In genomic region chr6:140767237-140767636, GRCm38 (mm10) we compare ENCODE assay signal across 16 mouse cellular contexts. TPM values are rescaled to one million over a fixed set of nuclear protein-coding genes. Genes with fewer than 3 reads are reported as not detected.
DNase-seq lines count a peak whose midpoint lies in the region; ATAC-seq lines count a peak whose summit lies in the region.
"Had no signal": no experiment of that assay in that cellular context is flagged by ENCODE, and none has a peak within 500 bp of the region (broad histone marks: within the 10 kb centered on the region; RNA-seq: fewer than 3 reads in every experiment).

No protein-coding gene starts in this region.

- H3K9ac ChIP-seq in lung, embryonic 15.5 days = no peak overlapping the region
- no peak overlapping the region for H3K9ac ChIP-seq in hindbrain, embryonic 13.5 days
- H3K9ac ChIP-seq in kidney, embryonic 15.5 days = no peak overlapping the region
- H3K9ac ChIP-seq: embryonic facial prominence, embryonic 13.5 days; forebrain, embryonic 15.5 days had no signal

- H3K36me3 ChIP-seq in lung, embryonic 15.5 days = no peaks in the 10 kb centered on the region
- H3K36me3 ChIP-seq in hindbrain, embryonic 13.5 days = no peaks in the 10 kb centered on the region
- H3K36me3 ChIP-seq in splenic B cell, adult 2 months (ENCODE audit: control insufficient read depth, insufficient read depth, low read length, poor library complexity, severe bottlenecking) = no peaks in the 10 kb centered on the region
- no peaks in the 10 kb centered on the region for H3K36me3 ChIP-seq in kidney, embryonic 15.5 days
- H3K36me3 ChIP-seq: embryonic facial prominence, embryonic 13.5 days; forebrain, embryonic 15.5 days had no signal

- no peak overlapping the region for H3K4me3 ChIP-seq in lung, embryonic 15.5 days
- H3K4me3 ChIP-seq in hindbrain, embryonic 13.5 days = no peak overlapping the region
- no peak overlapping the region for H3K4me3 ChIP-seq in kidney, embryonic 15.5 days (replicated peaks)
- H3K4me3 ChIP-seq: embryonic facial prominence, embryonic 13.5 days; forebrain, embryonic 15.5 days had no signal

- no peak overlapping the region for H3K4me2 ChIP-seq in lung, embryonic 15.5 days
- H3K4me2 ChIP-seq in hindbrain, embryonic 13.5 days = no peak overlapping the region
- no peak overlapping the region for H3K4me2 ChIP-seq in kidney, embryonic 15.5 days
- H3K4me2 ChIP-seq: embryonic facial prominence, embryonic 13.5 days; forebrain, embryonic 15.5 days had no signal

- 0 out of 2 replicates have a peak, but pooled peaks cover 5% of the 10 kb centered on the region for H3K4me1 ChIP-seq in lung, embryonic 15.5 days
- H3K4me1 ChIP-seq in hindbrain, embryonic 13.5 days (replicated peaks) = peaks cover 20% of the 10 kb centered on the region
- peaks cover 13% of the 10 kb centered on the region; the same call in 1 of the 2 replicates for H3K4me1 ChIP-seq in kidney, embryonic 15.5 days

- no peaks in the 10 kb centered on the region for H3K9me3 ChIP-seq in lung, embryonic 15.5 days
- no peaks in the 10 kb centered on the region for H3K9me3 ChIP-seq in hindbrain, embryonic 13.5 days
- H3K9me3 ChIP-seq in kidney, embryonic 15.5 days (replicated peaks) = no peaks in the 10 kb centered on the region
- H3K9me3 ChIP-seq: embryonic facial prominence, embryonic 13.5 days; forebrain, embryonic 15.5 days had no signal

- no peak for ATAC-seq in lung, embryonic 15.5 days (ENCODE audit: borderline replicate concordance, extremely low read depth, low FRiP score, low TSS enrichment)
- no peak for ATAC-seq in hindbrain, embryonic 13.5 days (ENCODE audit: low FRiP score)
- ATAC-seq in kidney, embryonic 15.5 days (replicated peaks; ENCODE audit: low FRiP score) = no peak
- ATAC-seq: forebrain, embryonic 15.5 days; intestine, embryonic 16.5 days had no signal

- H3K27ac ChIP-seq in lung, embryonic 15.5 days = 0 out of 2 replicates have a peak overlapping the region, but pooled peaks have one; percentile 15
- peak overlapping the region; percentile 88; the same call in 1 of the 2 replicates for H3K27ac ChIP-seq in hindbrain, embryonic 13.5 days
- H3K27ac ChIP-seq in kidney, embryonic 15.5 days = no peak overlapping the region
- H3K27ac ChIP-seq: embryonic facial prominence, embryonic 13.5 days; forebrain, embryonic 15.5 days had no signal

- no peaks in the 10 kb centered on the region for H3K27me3 ChIP-seq in lung, embryonic 15.5 days
- H3K27me3 ChIP-seq in hindbrain, embryonic 13.5 days = no peaks in the 10 kb centered on the region
- H3K27me3 ChIP-seq in splenic B cell, adult 2 months (ENCODE audit: control insufficient read depth, insufficient read depth, low read length, poor library complexity, severe bottlenecking) = no peaks in the 10 kb centered on the region
- no peaks in the 10 kb centered on the region for H3K27me3 ChIP-seq in kidney, embryonic 15.5 days
- H3K27me3 ChIP-seq: embryonic facial prominence, embryonic 13.5 days; forebrain, embryonic 15.5 days had no signal

- 64% methylated on average over 6 of the region's 6 CpGs for WGBS in lung, embryonic 15.5 days
- WGBS in hindbrain, embryonic 13.5 days = 64% methylated on average over 6 of the region's 6 CpGs
- WGBS in kidney, embryonic 15.5 days = 63% methylated on average over 6 of the region's 6 CpGs

- DNase-seq in lung, adult 18-20 months = no peak
- DNase-seq in brain, adult 2 months (ENCODE audit: low read depth, low spot score) = peak; percentile 32
- DNase-seq in splenic B cell, adult 2 months (ENCODE audit: low read depth, low spot score) = peak; percentile 13
- no peak for DNase-seq in ovary, postnatal 10 days (ENCODE audit: low spot score)
- DNase-seq: adrenal gland, adult 8-10 months; cerebellum, adult 18-20 months; lung, postnatal 4 days had no signal

RNA-seq across cellular contexts. Expression of gene Gm11077, which starts 38.2 kb away (rescaled TPM):
- not detected in 2 replicates for polyA plus RNA-seq in lung, embryonic 15.5 days (2015; fragmentation: Nextera tagmentation; extraction: Ambion mirVana)
- not detected in 2 replicates for polyA plus RNA-seq in hindbrain, embryonic 13.5 days (2015; fragmentation: Nextera tagmentation; extraction: Ambion mirVana)
- polyA plus RNA-seq in kidney, embryonic 15.5 days (2015; fragmentation: Nextera tagmentation; extraction: Ambion mirVana) = not detected in 2 replicates
- polyA plus RNA-seq: embryonic facial prominence, embryonic 13.5 days; forebrain, embryonic 15.5 days; intestine, embryonic 16.5 days; limb, embryonic 11.5 days; stomach, embryonic 14.5 days; urinary bladder, adult 2 months had no signal

Comparison
In these comparisons a context has a peak if more than half of its experiments do, and no peak if none do; other contexts are left out.
1. DNase-seq: peak in brain, adult 2 months (single experiment) and splenic B cell, adult 2 months (single experiment); none in lung, adult 18-20 months (0 of 2) and ovary, postnatal 10 days (single experiment).